Comparison of ENCODE assay signal across 8 mouse cellular contexts in genomic region chr13:95323400-95323799, GRCm38 (mm10). TPM values are rescaled to one million over a fixed set of nuclear protein-coding genes. Genes with fewer than 3 reads are reported as not detected.
DNase-seq lines count a peak whose midpoint lies in the region; ATAC-seq lines count a peak whose summit lies in the region.

TSS of gene Zbed3 (plus strand) at chr13:95323612.

- peak within 1 kb of the TSS; percentile 87 for H3K4me3 ChIP-seq in heart, embryonic 11.5 days (ENCODE audit: low read depth, low read length)
- peak within 1 kb of the TSS; percentile 67 for H3K4me3 ChIP-seq in kidney, embryonic 15.5 days (replicated peaks)
- H3K4me3 ChIP-seq in macrophage (ENCODE audit: inconsistent target) = peak within 1 kb of the TSS; percentile 82

- H3K79me2 ChIP-seq in macrophage (ENCODE audit: inconsistent target) = peaks cover 36% of the 10 kb centered on the region

- WGBS in heart, embryonic 11.5 days (ENCODE audit: insufficient replicate concordance) = 85% methylated on average over 6 of the region's 6 CpGs
- 94% methylated on average over 6 of the region's 6 CpGs for WGBS in kidney, embryonic 15.5 days
- WGBS in macrophage (ENCODE audit: missing documents) = 91% methylated on average over 6 of the region's 6 CpGs

- H3K27ac ChIP-seq in heart, embryonic 11.5 days (ENCODE audit: low read depth, low read length) = no peak within 1 kb of the TSS; the same call in 1 of the 2 replicates
- peak within 1 kb of the TSS; percentile 99 for H3K27ac ChIP-seq in kidney, embryonic 15.5 days
- peak within 1 kb of the TSS; percentile 58 for H3K27ac ChIP-seq in macrophage

- H3K27me3 ChIP-seq in heart, embryonic 11.5 days (ENCODE audit: control insufficient read depth, insufficient read depth, low read length) = no peaks in the 10 kb centered on the region
- no peaks in the 10 kb centered on the region for H3K27me3 ChIP-seq in kidney, embryonic 15.5 days

- peaks cover 8% of the 10 kb centered on the region for H3K4me1 ChIP-seq in heart, embryonic 11.5 days (ENCODE audit: control insufficient read depth, insufficient read depth, low read length)
- H3K4me1 ChIP-seq in kidney, embryonic 15.5 days = peaks cover 44% of the 10 kb centered on the region

- H3K36me3 ChIP-seq in heart, embryonic 11.5 days (ENCODE audit: control insufficient read depth, insufficient read depth, low read length) = no peaks in the 10 kb centered on the region
- no peaks in the 10 kb centered on the region for H3K36me3 ChIP-seq in kidney, embryonic 15.5 days
- H3K36me3 ChIP-seq in macrophage (ENCODE audit: inconsistent target) = no peaks in the 10 kb centered on the region

- no peaks in the 10 kb centered on the region for H3K9me3 ChIP-seq in heart, embryonic 11.5 days (replicated peaks; ENCODE audit: control insufficient read depth, low read length)
- H3K9me3 ChIP-seq in kidney, embryonic 15.5 days (replicated peaks) = no peaks in the 10 kb centered on the region

- H3K4me2 ChIP-seq in heart, embryonic 11.5 days = peak within 1 kb of the TSS; percentile 89
- H3K4me2 ChIP-seq in kidney, embryonic 15.5 days = peak within 1 kb of the TSS; percentile 70

- ATAC-seq in heart, embryonic 11.5 days (replicated peaks; ENCODE audit: insufficient number of reproducible peaks, low FRiP score, low TSS enrichment) = no peak
- ATAC-seq in kidney, embryonic 15.5 days (replicated peaks; ENCODE audit: low FRiP score) = no peak
- no peak for ATAC-seq in inflammation-experienced regulatory T-cells, adult 6 months

- H3K9ac ChIP-seq in heart, embryonic 11.5 days (ENCODE audit: low read depth, low read length) = peak within 1 kb of the TSS; percentile 99
- peak within 1 kb of the TSS; percentile 77 for H3K9ac ChIP-seq in kidney, embryonic 15.5 days

- DNase-seq in adrenal gland, adult 18-20 months (ENCODE audit: low spot score in 2 of 2) = no peak
- DNase-seq in adrenal gland, adult (ENCODE audit: inconsistent age in 2 of 2, low spot score in 1 of 2) = no peak
- DNase-seq in adrenal gland, adult 2 months = no peak
- DNase-seq in MN1 (ENCODE audit: low spot score) = no peak

RNA-seq across cellular contexts. Expression of gene Zbed3, which starts in this region (rescaled TPM):
- total RNA-seq in adrenal gland, adult 18-20 months (2021) = 10 to 100 TPM; 21.4 to 29.3 TPM
- 10 to 100 TPM; 21.6 to 30.8 TPM for total RNA-seq in adrenal gland, adult 2 months (2021)
- polyA plus RNA-seq in adrenal gland, adult 2 months (2012; rRNA removed) = 45.4 and 49.2 TPM in 2 replicates
- polyA plus RNA-seq in heart, embryonic 11.5 days (2014; fragmentation: Nextera tagmentation; extraction: Ambion mirVana) = 56.0 and 57.8 TPM in 2 replicates
- 77.8 and 84.1 TPM in 2 replicates for polyA plus RNA-seq in kidney, embryonic 15.5 days (2015; fragmentation: Nextera tagmentation; extraction: Ambion mirVana)
- total RNA-seq in macrophage (2018; cell fraction: chromatin; rRNA removed) = 10 to 100 TPM in 9 of 26 experiments, 1 to 10 TPM in 15, under 1 TPM in 2; 0.46 to 21.1 (median 5.0) TPM
- total RNA-seq in macrophage (2018; cell fraction: cytosol; rRNA removed) = 10 to 100 TPM in 24 of 26 experiments, 1 to 10 TPM in 2; 4.9 to 24.6 (median 17.5) TPM
- total RNA-seq in macrophage (2018; cell fraction: nucleus; rRNA removed) = 10 to 100 TPM in 11 of 26 experiments, 1 to 10 TPM in 15; 2.0 to 21.9 (median 7.8) TPM
- 8.7 to 20.5 TPM (median 17.2 TPM) in 3 replicates for polyA plus RNA-seq in macrophage (2018)
- polyA plus RNA-seq in inflammation-experienced regulatory T-cells, adult 6 months (2017; shearing (Covaris generic)) = 1 to 10 TPM; 1.2 to 3.7 (median 2.5) TPM
